Mouse (Mus musculus): ENCODE results near the gene Adamts13. TPM values are rescaled to one million over a fixed set of nuclear protein-coding genes. Genes with fewer than 3 reads are reported as not detected.

Gene Adamts13
- total RNA-seq, 2 experiments from 2014 or later = 1.6 to 2.6 TPM

- peak; percentile 94 to 96 for DNase-seq (ENCODE audit: low spot score in 2 of 2)
- intact Hi-C loops (cut with DNase I) = loop anchor here (5.0 to 10.0 kb wide), 2 partner anchors 116 to 393 kb away; partner anchors contain the start of genes Med22 and Rpl7a
Measured at GRCm38 (mm10) chr2:27027618-27028436, 54.6 kb downstream of the Adamts13 start, which contains the start of gene Slc2a6. Gene Slc2a6, minus strand, starts transcription at chr2:27027998.

GRCm38 (mm10) chr2:27028437-27029015 lies 55.3 kb downstream of the Adamts13 start:
- DNase-seq (ENCODE audit: low spot score in 2 of 2) = no peak
- intact Hi-C loops (cut with DNase I) = loop anchor here (5.0 to 10.0 kb wide), 2 partner anchors 116 to 394 kb away; partner anchors contain the start of genes Med22 and Rpl7a

- DNase-seq (ENCODE audit: low spot score in 2 of 2) = no peak
- intact Hi-C loops (cut with DNase I) = no loop called here
Measured at GRCm38 (mm10) chr2:27032361-27032760, 59.1 kb downstream of the Adamts13 start.

- intact Hi-C loops (cut with DNase I) = loop anchor here (5.0 kb wide), 1 partner anchor 389 kb away; no protein-coding TSS in a partner anchor
- DNase-seq (ENCODE audit: low spot score in 2 of 2) = no peak
Measured at GRCm38 (mm10) chr2:27036003-27036402, 62.8 kb downstream of the Adamts13 start.

GRCm38 (mm10) chr2:27037008-27037407 lies 63.8 kb downstream of the Adamts13 start:
- intact Hi-C loops (cut with DNase I) = loop anchor here (5.0 kb wide), 1 partner anchor 390 kb away; no protein-coding TSS in a partner anchor
- no peak for DNase-seq (ENCODE audit: low spot score in 2 of 2)

- DNase-seq (ENCODE audit: low spot score in 2 of 2) = peak; percentile 66 to 72
- intact Hi-C loops (cut with DNase I) = loop anchor here (1.0 to 5.0 kb wide), 3 partner anchors 20 to 391 kb away; no protein-coding TSS in a partner anchor
Measured at GRCm38 (mm10) chr2:27038596-27038995, 65.4 kb downstream of the Adamts13 start.

- DNase-seq (ENCODE audit: low spot score in 2 of 2) = no peak
- intact Hi-C loops (cut with DNase I) = loop anchor here (2.0 to 5.0 kb wide), 2 partner anchors 108 to 392 kb away; no protein-coding TSS in a partner anchor
Measured at GRCm38 (mm10) chr2:27039286-27039685, 66.1 kb downstream of the Adamts13 start.

GRCm38 (mm10) chr2:27042131-27042844 lies 69.1 kb downstream of the Adamts13 start:
- DNase-seq (ENCODE audit: low spot score in 2 of 2) = no peak
- intact Hi-C loops (cut with DNase I) = loop anchor here (2.0 kb wide), 1 partner anchor 85 kb away; no protein-coding TSS in a partner anchor

- peak; percentile 90 to 93 for DNase-seq (ENCODE audit: low spot score in 2 of 2)
- intact Hi-C loops (cut with DNase I) = loop anchor here (1.0 to 2.0 kb wide), 2 partner anchors 83 to 194 kb away; no protein-coding TSS in a partner anchor
Measured at GRCm38 (mm10) chr2:27043461-27043860, 70.2 kb downstream of the Adamts13 start.

- no peak for DNase-seq (ENCODE audit: low spot score in 2 of 2)
- intact Hi-C loops (cut with DNase I) = no loop called here
Measured at GRCm38 (mm10) chr2:27044166-27044565, 71.0 kb downstream of the Adamts13 start.

- intact Hi-C loops (cut with DNase I) = no loop called here
- no peak for DNase-seq (ENCODE audit: low spot score in 2 of 2)
Measured at GRCm38 (mm10) chr2:27044641-27045040, 71.4 kb downstream of the Adamts13 start.

- no peak for DNase-seq (ENCODE audit: low spot score in 2 of 2)
- intact Hi-C loops (cut with DNase I) = no loop called here
Measured at GRCm38 (mm10) chr2:27045979-27046770, 73.0 kb downstream of the Adamts13 start.

GRCm38 (mm10) chr2:27049408-27049807 lies 76.2 kb downstream of the Adamts13 start:
- no peak for DNase-seq (ENCODE audit: low spot score in 2 of 2)
- intact Hi-C loops (cut with DNase I) = no loop called here

- intact Hi-C loops (cut with DNase I) = no loop called here
Measured at GRCm38 (mm10) chr2:27058251-27058650, 85.0 kb downstream of the Adamts13 start.

GRCm38 (mm10) chr2:27058751-27059150 lies 85.5 kb downstream of the Adamts13 start:
- intact Hi-C loops (cut with DNase I) = no loop called here
- DNase-seq (ENCODE audit: low spot score in 2 of 2) = no peak

More at GRCm38 (mm10) chr2:27058251-27058650, 85.0 kb downstream of the Adamts13 start:
- DNase-seq (ENCODE audit: low spot score in 2 of 2) = no peak

GRCm38 (mm10) chr2:27059187-27059586 lies 86.0 kb downstream of the Adamts13 start:
- DNase-seq (ENCODE audit: low spot score in 2 of 2) = no peak
- intact Hi-C loops (cut with DNase I) = no loop called here

Data from left cerebral cortex, postnatal 25 days (tissue).